Mouse (Mus musculus) intestine, postnatal 0 days (tissue): ENCODE results near the gene Kcnh3. TPM values are rescaled to one million over a fixed set of nuclear protein-coding genes. Genes with fewer than 3 reads are reported as not detected.

Source experiments
- ATAC-seq: fragments of 200-750 bp; cut with Nextera tagmentation; 2 replicates; pipeline ENCODE4 v1.8.0; 2017; ENCODE audit warnings: mild to moderate bottlenecking, moderate TSS enrichment, moderate library complexity
- H3K27ac ChIP-seq: fragments of 300-500 bp; sonication (generic); 2 replicates; pipeline ENCODE4 v1.5.1; 2014; ENCODE audit warnings: mild to moderate bottlenecking, low read depth, low read length, moderate library complexity
- H3K27me3 ChIP-seq: fragments of 300-500 bp; sonication (generic); replicated peaks from 2 replicates; pipeline ENCODE4 v1.6.1; 2014; ENCODE audit warnings: low read length, mixed read lengths; ENCODE audit not compliant: control insufficient read depth, insufficient read depth
- H3K36me3 ChIP-seq: fragments of 300-500 bp; sonication (generic); 2 replicates; pipeline ENCODE4 v1.6.1; 2014; ENCODE audit warnings: mild to moderate bottlenecking, moderate library complexity; ENCODE audit not compliant: control insufficient read depth, insufficient read depth
- H3K4me1 ChIP-seq: fragments of 300-500 bp; sonication (generic); replicated peaks from 2 replicates; pipeline ENCODE4 v1.6.1; 2014; ENCODE audit warnings: antibody characterized with exemption, low read length, mixed read lengths; ENCODE audit not compliant: control insufficient read depth, insufficient read depth
- H3K4me2 ChIP-seq: fragments of 300-500 bp; sonication (generic); replicated peaks from 2 replicates; pipeline ENCODE4 v1.6.1; 2014; ENCODE audit warnings: low read depth, mild to moderate bottlenecking, moderate library complexity
- H3K4me3 ChIP-seq: fragments of 300-500 bp; sonication (generic); 2 replicates; pipeline ENCODE4 v1.5.1; 2014; ENCODE audit warnings: low read depth, low read length
- H3K9ac ChIP-seq: fragments of 300-500 bp; sonication (generic); 2 replicates; pipeline ENCODE4 v1.6.1; 2014; ENCODE audit warnings: mild to moderate bottlenecking, low read depth, low read length
- H3K9me3 ChIP-seq: fragments of 300-500 bp; sonication (generic); 2 replicates; pipeline ENCODE4 v1.6.1; 2016; ENCODE audit warnings: mixed run types; ENCODE audit not compliant: control insufficient read depth
- CTCF ChIP-seq: sonication (generic); IDR thresholded peaks from 2 replicates; pipeline ENCODE4 v1.5.1; 2016; ENCODE audit warnings: low read depth, mild to moderate bottlenecking, control low read depth, antibody characterized with exemption, moderate library complexity
- WGBS: fragments of 180-500 bp; shearing (Covaris S2); extraction: QIAGEN DNeasy Blood & Tissue Kit; methylation state at CpG from one replicate; pipeline ENCODE4 v1.1.7; 2014; 5-methylcytosine and 5-hydroxymethylcytosine counted together
- polyA plus RNA-seq: library from polyadenylated mRNA; unstranded; fragments of >200 nt; fragmentation: Nextera tagmentation; extraction: Ambion mirVana; gene quantifications from 2 replicates; pipeline ENCODE4 v1.2.1, GENCODE M21; 2015

Gene Kcnh3
- polyA plus RNA-seq, 1 experiment from 2014 or later = 0.48 TPM

GRCm38 (mm10) chr15:99290586-99290985, 65.9 kb downstream of the Kcnh3 start:
- no peak for ATAC-seq
- no peak for TF ChIP-seq CTCF
- H3K4me1 ChIP-seq = no peaks in the 10 kb centered on the region
- H3K9me3 ChIP-seq = no peaks in the 10 kb centered on the region
- no peak overlapping the region for H3K4me3 ChIP-seq
- no peak overlapping the region for H3K4me2 ChIP-seq
- no peaks in the 10 kb centered on the region for H3K36me3 ChIP-seq
- no peak overlapping the region for H3K27ac ChIP-seq
- H3K27me3 ChIP-seq = no peaks in the 10 kb centered on the region
- WGBS = 70% methylated on average over 11 of the region's 11 CpGs
- no peak overlapping the region for H3K9ac ChIP-seq

Other genes with a start within 250 kb of the Kcnh3 start
- gene Tuba1c, start 195.0 kb upstream of the Kcnh3 start, polyA plus RNA-seq = 271 and 315 TPM in 2 replicates
- gene Prph, start 169.7 kb upstream of the Kcnh3 start, polyA plus RNA-seq = 29.8 and 32.7 TPM in 2 replicates
- 4.8 TPM in 2 replicates for gene Troap, start 150.3 kb upstream of the Kcnh3 start, polyA plus RNA-seq
- 0.10 and 0.17 TPM in 2 replicates for gene C1ql4, start 137.0 kb upstream of the Kcnh3 start, polyA plus RNA-seq
- 52.9 and 55.7 TPM in 2 replicates for gene Dnajc22, start 131.7 kb upstream of the Kcnh3 start, polyA plus RNA-seq
- gene Spats2, start 98.9 kb upstream of the Kcnh3 start, polyA plus RNA-seq = 14.3 and 16.0 TPM in 2 replicates
- 86.8 and 92.0 TPM in 2 replicates for gene Mcrs1, start 27.1 kb downstream of the Kcnh3 start, polyA plus RNA-seq
- 10.8 and 12.7 TPM in 2 replicates for gene Prpf40b, start 70.2 kb downstream of the Kcnh3 start, polyA plus RNA-seq
- not detected in 2 replicates for gene Fam186b, start 71.0 kb downstream of the Kcnh3 start, polyA plus RNA-seq
- 5.6 and 5.9 TPM in 2 replicates for gene Fmnl3, start 145.6 kb downstream of the Kcnh3 start, polyA plus RNA-seq
- 1,126 and 1,190 TPM in 2 replicates for gene Tmbim6, start 168.0 kb downstream of the Kcnh3 start, polyA plus RNA-seq
- 1.8 and 2.1 TPM in 2 replicates for gene Nckap5l, start 232.9 kb downstream of the Kcnh3 start, polyA plus RNA-seq
- gene Bcdin3d, start 249.9 kb downstream of the Kcnh3 start, polyA plus RNA-seq = 12.6 and 13.2 TPM in 2 replicates